Mouse (Mus musculus) ES-Bruce4 (cell line): ENCODE results near the gene Sept9.

ENCODE experiments used
- CTCF ChIP-seq: IDR thresholded peaks from one replicate; pipeline ENCODE4 v1.8.1; 2011; ENCODE audit warnings: low read depth, low read length
- EP300 ChIP-seq: IDR thresholded peaks from 2 replicates; pipeline ENCODE4 v1.6.1; 2011; ENCODE audit warnings: low read depth, low read length; ENCODE audit not compliant: insufficient read depth
- POLR2A ChIP-seq: IDR thresholded peaks from one replicate; pipeline ENCODE4 v1.8.1; 2011; ENCODE audit warnings: low read length; ENCODE audit not compliant: insufficient read depth

DNA sequence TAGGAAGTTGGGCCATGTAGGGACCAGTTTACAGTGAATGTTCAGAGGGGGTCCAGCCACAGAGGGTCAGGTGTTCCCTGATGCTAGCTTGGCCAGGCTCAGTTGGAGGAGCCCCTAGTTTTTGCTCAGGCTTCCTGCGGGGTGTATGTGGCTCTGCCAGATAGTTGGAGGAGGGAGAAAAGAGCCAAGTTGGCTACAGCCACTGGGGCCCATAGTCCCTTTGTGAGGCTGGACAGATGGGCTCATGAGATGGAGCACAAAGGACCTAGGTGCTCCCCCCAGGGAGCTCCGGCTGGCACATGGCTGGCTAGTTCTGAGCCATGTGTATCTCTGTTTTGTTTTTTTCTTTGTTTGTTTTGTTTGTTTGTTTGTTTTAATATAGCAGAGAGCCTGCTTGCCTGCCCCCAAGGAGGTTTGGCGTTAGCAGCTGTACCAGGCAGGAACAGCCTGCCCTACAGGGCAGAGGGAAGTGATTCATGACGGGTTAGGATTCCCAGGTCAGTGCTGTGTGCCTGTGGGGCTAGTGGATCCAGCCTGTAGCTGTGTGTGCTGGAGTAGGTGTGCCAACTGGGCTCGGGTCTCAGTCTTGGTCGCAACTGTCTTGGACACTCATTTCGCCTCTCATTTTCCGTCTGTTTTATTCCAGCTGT is 69.7 kb downstream of the Sept9 start:
- no peak for TF ChIP-seq POLR2A
- no peak for TF ChIP-seq CTCF
- TF ChIP-seq EP300 = no peak
